Mouse (Mus musculus) embryonic fibroblast, embryonic 13.5 days (primary cell): ENCODE data around the gene Dohh. TPM values are rescaled to one million over a fixed set of nuclear protein-coding genes. Genes with fewer than 3 reads are reported as not detected.

Source experiments
- H3K27ac ChIP-seq: 2 replicates; pipeline ENCODE4 v1.5.1; 2012; ENCODE audit warnings: low read length, control low read depth, inconsistent platforms; ENCODE audit not compliant: insufficient read depth
- H3K4me1 ChIP-seq: 2 replicates; pipeline ENCODE4 v1.6.1; 2011; ENCODE audit warnings: low read length; ENCODE audit not compliant: control insufficient read depth, insufficient read depth
- H3K4me3 ChIP-seq: 2 replicates; pipeline ENCODE4 v1.5.1; 2011; ENCODE audit warnings: mild to moderate bottlenecking, control low read depth, low read length; ENCODE audit not compliant: insufficient read depth
- CTCF ChIP-seq: IDR thresholded peaks from 2 replicates; pipeline ENCODE4 v1.5.1; 2011; ENCODE audit warnings: mild to moderate bottlenecking, control low read depth, low read length, moderate library complexity, borderline replicate concordance; ENCODE audit not compliant: insufficient read depth
- POLR2A ChIP-seq: IDR thresholded peaks from 2 replicates; pipeline ENCODE4 v1.6.1; 2011; ENCODE audit warnings: low read depth, mild to moderate bottlenecking, control low read depth, low read length, moderate library complexity
- polyA plus RNA-seq: library from polyadenylated mRNA; stranded (reverse); fragments of >200 nt; gene quantifications from 2 replicates; pipeline ENCODE4 v1.2.4, GENCODE M21; 2011; ENCODE audit warnings: low read depth; ENCODE audit not compliant: missing spikeins, insufficient read length

Dohh gene
- polyA plus RNA-seq, 1 experiment, result 37.7 TPM

GRCm38 (mm10) chr10:81422661-81423217 lies 38.5 kb downstream of the Dohh start:
- Histone ChIP-seq H3K4me3 (no peak overlapping the region), H3K4me1 (peaks cover 5% of the 10 kb centered on the region), H3K27ac (no peak overlapping the region)
- TF ChIP-seq CTCF (no peak), POLR2A (no peak)

GRCm38 (mm10) chr10:81423476-81424245 lies 39.4 kb downstream of the Dohh start:
- Histone ChIP-seq H3K4me3 (peak overlapping the region; percentile 14), H3K27ac (no peak overlapping the region), H3K4me1 (peaks cover 5% of the 10 kb centered on the region; the same call in 1 of the 2 replicates)
- no peak for TF ChIP-seq CTCF
- no peak for TF ChIP-seq POLR2A

- Histone ChIP-seq H3K4me1 (peaks cover 2% of the 10 kb centered on the region; the same call in 1 of the 2 replicates), H3K4me3 (peak overlapping the region; percentile 73), H3K27ac (peak overlapping the region; percentile 90)
- TF ChIP-seq CTCF (no peak), POLR2A (peak; percentile 23)
These were observed 40.2 kb downstream of the Dohh start for GRCm38 (mm10) chr10:81424246-81425051.

GRCm38 (mm10) chr10:81425236-81425850 lies 41.1 kb downstream of the Dohh start:
- Histone ChIP-seq H3K4me1 (peaks cover 2% of the 10 kb centered on the region; the same call in 1 of the 2 replicates), H3K4me3 (peak overlapping the region; percentile 73), H3K27ac (peak overlapping the region; percentile 90)

GRCm38 (mm10) chr10:81426081-81426671 lies 41.9 kb downstream of the Dohh start:
- H3K4me1 ChIP-seq, result peaks cover 2% of the 10 kb centered on the region; the same call in 1 of the 2 replicates
- H3K27ac ChIP-seq, result peak overlapping the region; percentile 90

More at GRCm38 (mm10) chr10:81425236-81425850, 41.1 kb downstream of the Dohh start:
- no peak for TF ChIP-seq CTCF
- TF ChIP-seq POLR2A, result peak; percentile 53; the same call in 1 of the 2 replicates

GRCm38 (mm10) chr10:81426897-81427296 lies 42.7 kb downstream of the Dohh start:
- Histone ChIP-seq H3K27ac (peak overlapping the region; percentile 90), H3K4me3 (peak overlapping the region; percentile 73), H3K4me1 (peaks cover 2% of the 10 kb centered on the region; the same call in 1 of the 2 replicates)
- TF ChIP-seq CTCF, result no peak
- peak; percentile 67 for TF ChIP-seq POLR2A

More at GRCm38 (mm10) chr10:81426081-81426671, 41.9 kb downstream of the Dohh start:
- H3K4me3 ChIP-seq, result peak overlapping the region; percentile 73
- TF ChIP-seq POLR2A, result no peak
- TF ChIP-seq CTCF, result no peak

- TF ChIP-seq POLR2A, result no peak
- TF ChIP-seq CTCF, result no peak
- H3K27ac ChIP-seq, result no peak overlapping the region
- H3K4me3 ChIP-seq, result peak overlapping the region; percentile 73; the same call in 1 of the 2 replicates
- peaks cover 2% of the 10 kb centered on the region; the same call in 1 of the 2 replicates for H3K4me1 ChIP-seq
These were observed 43.1 kb downstream of the Dohh start for GRCm38 (mm10) chr10:81427327-81427726.

- H3K27ac ChIP-seq, result no peak overlapping the region
- H3K4me3 ChIP-seq, result no peak overlapping the region
- TF ChIP-seq CTCF (no peak), POLR2A (no peak)
- H3K4me1 ChIP-seq, result peaks cover 2% of the 10 kb centered on the region; the same call in 1 of the 2 replicates
These were observed 43.7 kb downstream of the Dohh start for GRCm38 (mm10) chr10:81427804-81428506.

- no peak overlapping the region for H3K4me3 ChIP-seq
- H3K27ac ChIP-seq, result no peak overlapping the region
- peaks cover 2% of the 10 kb centered on the region; the same call in 1 of the 2 replicates for H3K4me1 ChIP-seq
- TF ChIP-seq POLR2A (no peak), CTCF (no peak)
These were observed 44.3 kb downstream of the Dohh start for GRCm38 (mm10) chr10:81428507-81428870.
